7 mouse cellular contexts compared by ENCODE assay signal in the genomic region with DNA sequence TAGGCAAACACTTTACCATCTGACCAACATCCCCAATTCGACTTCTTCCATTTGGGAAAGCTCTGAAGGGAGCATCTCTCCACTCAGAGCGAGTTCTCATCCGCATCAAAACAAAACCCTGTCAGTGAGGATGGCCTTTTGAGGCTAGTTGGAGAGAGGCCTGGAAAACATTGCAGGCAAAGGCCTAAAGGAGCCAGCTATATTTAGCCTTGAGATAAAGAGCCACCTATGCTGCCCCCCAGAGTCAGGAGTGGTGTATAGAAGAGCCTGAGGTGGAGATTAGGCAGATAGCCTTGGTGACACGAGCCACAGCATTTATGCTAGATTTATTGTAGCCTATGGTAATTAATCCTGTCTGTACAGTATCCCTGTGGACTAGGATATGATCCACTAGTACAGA. TPM values are rescaled to one million over a fixed set of nuclear protein-coding genes. Genes with fewer than 3 reads are reported as not detected.
A peak's percentile ranks its signal among the peaks of the same experiment; 100 is the strongest.
DNase-seq lines count a peak whose midpoint lies in the region; ATAC-seq and TF ChIP-seq lines count a peak whose summit lies in the region.

No protein-coding gene starts in this region.

- H3K4me3 ChIP-seq in lung, embryonic 14.5 days (ENCODE audit: low read depth, low read length): no peak overlapping the region
- H3K4me3 ChIP-seq in lung, adult 2 months (replicated peaks; ENCODE audit: extremely low read depth, low read depth, low read length): no peak overlapping the region
- H3K4me3 ChIP-seq in heart, embryonic 10.5 days: peak overlapping the region; percentile 90; the same call in 1 of the 2 replicates
- H3K4me3 ChIP-seq in limb, embryonic 13.5 days: no peak overlapping the region

- H3K4me1 ChIP-seq in lung, embryonic 14.5 days (ENCODE audit: insufficient read depth): peaks cover 6% of the 10 kb centered on the region; the same call in 1 of the 2 replicates
- H3K4me1 ChIP-seq in lung, adult 2 months (ENCODE audit: control insufficient read depth, insufficient read depth, low read length): peaks cover 3% of the 10 kb centered on the region
- peaks cover 36% of the 10 kb centered on the region for H3K4me1 ChIP-seq in heart, embryonic 10.5 days
- H3K4me1 ChIP-seq in limb, embryonic 13.5 days: peaks cover 20% of the 10 kb centered on the region

- no peak overlapping the region for H3K9ac ChIP-seq in lung, embryonic 14.5 days
- H3K9ac ChIP-seq in limb, embryonic 13.5 days: peak overlapping the region; percentile 85; the same call in 1 of the 2 replicates

- H3K36me3 ChIP-seq in lung, embryonic 14.5 days (ENCODE audit: insufficient read depth): no peaks in the 10 kb centered on the region
- 0 out of 2 replicates have a peak, but pooled peaks cover 3% of the 10 kb centered on the region for H3K36me3 ChIP-seq in heart, embryonic 10.5 days
- peaks cover 10% of the 10 kb centered on the region; the same call in 1 of the 2 replicates for H3K36me3 ChIP-seq in limb, embryonic 13.5 days
- no peaks in the 10 kb centered on the region for H3K36me3 ChIP-seq in splenic B cell, adult 2 months (ENCODE audit: control insufficient read depth, insufficient read depth, low read length, poor library complexity, severe bottlenecking)

- no peak overlapping the region; the same call in 1 of the 2 replicates for H3K27ac ChIP-seq in lung, embryonic 14.5 days (ENCODE audit: low read depth)
- H3K27ac ChIP-seq in heart, embryonic 10.5 days: peak overlapping the region; percentile 96; the same call in 1 of the 2 replicates
- no peak overlapping the region for H3K27ac ChIP-seq in limb, embryonic 13.5 days

- no peak for ATAC-seq in lung, embryonic 14.5 days (ENCODE audit: insufficient read depth)
- ATAC-seq in cerebellum, adult (ENCODE audit: insufficient number of reproducible peaks, low FRiP score, low TSS enrichment): peak; percentile 42
- ATAC-seq in limb, embryonic 13.5 days (ENCODE audit: low FRiP score, low read depth): no peak

- no peak for TF ChIP-seq POLR2A in lung, adult 2 months (IDR thresholded peaks at IDR 0.05; ENCODE audit: borderline replicate concordance, extremely low read depth, low read depth, low read length)

- peak overlapping the region; percentile 82; the same call in 1 of the 2 replicates for H3K4me2 ChIP-seq in lung, embryonic 14.5 days
- peak overlapping the region; percentile 75; the same call in 1 of the 2 replicates for H3K4me2 ChIP-seq in limb, embryonic 13.5 days (replicated peaks)

- peak; percentile 38; the same call in 1 of the 2 replicates for TF ChIP-seq CTCF in lung, embryonic 14.5 days (IDR thresholded peaks at IDR 0.05; ENCODE audit: low read depth)
- TF ChIP-seq CTCF in lung, adult 2 months (IDR thresholded peaks at IDR 0.05; ENCODE audit: insufficient read depth, low read length): no peak

- H3K27me3 ChIP-seq in lung, embryonic 14.5 days (ENCODE audit: insufficient read depth, low read length): no peaks in the 10 kb centered on the region
- H3K27me3 ChIP-seq in heart, embryonic 10.5 days (ENCODE audit: insufficient read depth, poor library complexity, severe bottlenecking): no peaks in the 10 kb centered on the region
- H3K27me3 ChIP-seq in limb, embryonic 13.5 days: no peaks in the 10 kb centered on the region
- H3K27me3 ChIP-seq in splenic B cell, adult 2 months (ENCODE audit: control insufficient read depth, insufficient read depth, low read length, poor library complexity, severe bottlenecking): no peaks in the 10 kb centered on the region

- 65% methylated on average over 4 of the region's 4 CpGs for WGBS in lung, embryonic 14.5 days
- WGBS in lung, adult 2 months: 56% methylated on average over 4 of the region's 4 CpGs
- 39% methylated on average over 4 of the region's 4 CpGs for WGBS in heart, embryonic 10.5 days
- WGBS in limb, embryonic 13.5 days: 64% methylated on average over 4 of the region's 4 CpGs

- DNase-seq in lung, embryonic 14.5 days: peak; percentile 51
- no peak for DNase-seq in lung, adult 2 months
- no peak for DNase-seq in heart, embryonic 10.5 days (ENCODE audit: low spot score)
- DNase-seq in splenic B cell, adult 2 months (ENCODE audit: low read depth, low spot score): peak; percentile 18
- DNase-seq in urinary bladder, postnatal 25 days (ENCODE audit: low spot score): no peak

- H3K9me3 ChIP-seq in lung, embryonic 14.5 days (ENCODE audit: low read depth, low read length): no peaks in the 10 kb centered on the region
- no peaks in the 10 kb centered on the region for H3K9me3 ChIP-seq in heart, embryonic 10.5 days
- no peaks in the 10 kb centered on the region for H3K9me3 ChIP-seq in limb, embryonic 13.5 days

RNA-seq across cellular contexts. Expression of gene Krba1, which starts 1.9 kb away (rescaled TPM):
- polyA plus RNA-seq in lung, embryonic 14.5 days (2014; fragmentation: Nextera tagmentation; extraction: Ambion mirVana): 18.6 and 22.3 TPM in 2 replicates
- polyA plus RNA-seq in lung, adult 2 months (2012; rRNA removed): 15.5 and 20.8 TPM in 2 replicates
- 17.5 and 25.6 TPM in 2 replicates for polyA plus RNA-seq in heart, embryonic 10.5 days (2016; fragmentation: Nextera tagmentation; extraction: Ambion mirVana)
- polyA plus RNA-seq in limb, embryonic 13.5 days (2015; fragmentation: Nextera tagmentation; extraction: Ambion mirVana): 25.4 and 29.5 TPM in 2 replicates

RNA-seq across cellular contexts. Expression of gene Zfp467, which starts 48.3 kb away (rescaled TPM):
- polyA plus RNA-seq in lung, embryonic 14.5 days (2014; fragmentation: Nextera tagmentation; extraction: Ambion mirVana): 20.7 TPM in 2 replicates
- polyA plus RNA-seq in lung, adult 2 months (2012; rRNA removed): 42.1 and 51.4 TPM in 2 replicates
- 13.4 and 13.9 TPM in 2 replicates for polyA plus RNA-seq in heart, embryonic 10.5 days (2016; fragmentation: Nextera tagmentation; extraction: Ambion mirVana)
- polyA plus RNA-seq in limb, embryonic 13.5 days (2015; fragmentation: Nextera tagmentation; extraction: Ambion mirVana): 23.0 and 24.7 TPM in 2 replicates

RNA-seq across cellular contexts. Expression of gene Sspo, which starts 50.7 kb away (rescaled TPM):
- 0.11 and 0.18 TPM in 2 replicates for polyA plus RNA-seq in lung, embryonic 14.5 days (2014; fragmentation: Nextera tagmentation; extraction: Ambion mirVana)
- 3.2 and 3.4 TPM in 2 replicates for polyA plus RNA-seq in lung, adult 2 months (2012; rRNA removed)
- polyA plus RNA-seq in heart, embryonic 10.5 days (2016; fragmentation: Nextera tagmentation; extraction: Ambion mirVana): 0.15 and 0.64 TPM in 2 replicates
- 0.23 and 0.47 TPM in 2 replicates for polyA plus RNA-seq in limb, embryonic 13.5 days (2015; fragmentation: Nextera tagmentation; extraction: Ambion mirVana)

Comparison
In these comparisons a context has a peak if more than half of its experiments do, and no peak if none do; other contexts are left out.
1. DNase-seq: peak in lung, embryonic 14.5 days (single experiment) and splenic B cell, adult 2 months (single experiment); none in lung, adult 2 months (single experiment), heart, embryonic 10.5 days (single experiment) and urinary bladder, postnatal 25 days (single experiment).